Mouse (Mus musculus): ENCODE data around the gene Senp7. TPM values are rescaled to one million over a fixed set of nuclear protein-coding genes. Genes with fewer than 3 reads are reported as not detected.
"Not testable (repeated sequence)": the region's sequence is repeated elsewhere in the genome, so short reads cannot be mapped to it uniquely, and the experiment has no call there.

Senp7 gene
- polyA plus RNA-seq (2015; fragmentation: Nextera tagmentation; extraction: Ambion mirVana), result 41.0 and 41.4 TPM in 2 replicates

GRCm38 (mm10) chr16:56048038-56048437, at the start of gene Senp7:
TSS of gene Senp7 (plus strand) at chr16:56048338.
- H3K4me1 ChIP-seq (ENCODE audit: control insufficient read depth, insufficient read depth, low read depth, low read length), result not testable (repeated sequence)
- no CpG with 5 or more reads among the region's 4 CpGs for WGBS

GRCm38 (mm10) chr16:56006798-56007197, 41.3 kb upstream of the Senp7 start:
- H3K27me3 ChIP-seq (replicated peaks; ENCODE audit: control insufficient read depth, insufficient read depth, low read length), result no peaks in the 10 kb centered on the region
- no peak overlapping the region for H3K4me3 ChIP-seq (ENCODE audit: low read length)
- no peaks in the 10 kb centered on the region for H3K4me1 ChIP-seq (ENCODE audit: control insufficient read depth, insufficient read depth, low read depth, low read length)
- ATAC-seq, result no peak
- peaks cover 25% of the 10 kb centered on the region for H3K36me3 ChIP-seq (ENCODE audit: control insufficient read depth, insufficient read depth, low read length)
- no peak overlapping the region for H3K9ac ChIP-seq (ENCODE audit: low read depth, low read length)
- no peak overlapping the region for H3K4me2 ChIP-seq (ENCODE audit: low read length)
- no peaks in the 10 kb centered on the region for H3K9me3 ChIP-seq (ENCODE audit: control insufficient read depth, low read length)
- WGBS, result 96% methylated on average over 11 of the region's 11 CpGs
- no peak overlapping the region for H3K27ac ChIP-seq (ENCODE audit: low read depth, low read length)

More at GRCm38 (mm10) chr16:56048038-56048437, at the start of gene Senp7:
- H3K9me3 ChIP-seq (ENCODE audit: control insufficient read depth, low read length); H3K27me3 ChIP-seq (replicated peaks; ENCODE audit: control insufficient read depth, insufficient read depth, low read length); ATAC-seq; H3K27ac ChIP-seq (ENCODE audit: low read depth, low read length); H3K4me2 ChIP-seq (ENCODE audit: low read length); H3K4me3 ChIP-seq (ENCODE audit: low read length); H3K36me3 ChIP-seq (ENCODE audit: control insufficient read depth, insufficient read depth, low read length); H3K9ac ChIP-seq (ENCODE audit: low read depth, low read length): not testable (repeated sequence)

- ATAC-seq, result no peak
- no peak overlapping the region for H3K9ac ChIP-seq (ENCODE audit: low read depth, low read length)
- peaks cover 16% of the 10 kb centered on the region for H3K36me3 ChIP-seq (ENCODE audit: control insufficient read depth, insufficient read depth, low read length)
- H3K27me3 ChIP-seq (replicated peaks; ENCODE audit: control insufficient read depth, insufficient read depth, low read length), result no peaks in the 10 kb centered on the region
- no peak overlapping the region for H3K27ac ChIP-seq (ENCODE audit: low read depth, low read length)
- H3K4me1 ChIP-seq (ENCODE audit: control insufficient read depth, insufficient read depth, low read depth, low read length), result no peaks in the 10 kb centered on the region
- H3K4me3 ChIP-seq (ENCODE audit: low read length), result no peak overlapping the region
- H3K9me3 ChIP-seq (ENCODE audit: control insufficient read depth, low read length), result no peaks in the 10 kb centered on the region
- WGBS, result 100% methylated on average over 1 of the region's 1 CpGs
- H3K4me2 ChIP-seq (ENCODE audit: low read length), result no peak overlapping the region
These were observed 39.3 kb upstream of the Senp7 start for GRCm38 (mm10) chr16:56008862-56009261.

- Histone ChIP-seq H3K4me3 (ENCODE audit: low read length) (no peak overlapping the region), H3K27ac (ENCODE audit: low read depth, low read length) (no peak overlapping the region), H3K9me3 (ENCODE audit: control insufficient read depth, low read length) (no peaks in the 10 kb centered on the region; the same call in 1 of the 2 replicates), H3K9ac (ENCODE audit: low read depth, low read length) (no peak overlapping the region), H3K4me1 (ENCODE audit: control insufficient read depth, insufficient read depth, low read depth, low read length) (no peaks in the 10 kb centered on the region), H3K4me2 (ENCODE audit: low read length) (no peak overlapping the region), H3K36me3 (ENCODE audit: control insufficient read depth, insufficient read depth, low read length) (peaks cover 10% of the 10 kb centered on the region), H3K27me3 (replicated peaks; ENCODE audit: control insufficient read depth, insufficient read depth, low read length) (no peaks in the 10 kb centered on the region)
- 87% methylated on average over 10 of the region's 10 CpGs for WGBS
- peak; percentile 49 for ATAC-seq
These were observed 35.1 kb upstream of the Senp7 start for GRCm38 (mm10) chr16:56012789-56013743.

- Histone ChIP-seq H3K9me3 (ENCODE audit: control insufficient read depth, low read length) (no peaks in the 10 kb centered on the region; the same call in 1 of the 2 replicates), H3K4me2 (ENCODE audit: low read length) (no peak overlapping the region), H3K27ac (ENCODE audit: low read depth, low read length) (no peak overlapping the region), H3K36me3 (ENCODE audit: control insufficient read depth, insufficient read depth, low read length) (peaks cover 12% of the 10 kb centered on the region), H3K4me1 (ENCODE audit: control insufficient read depth, insufficient read depth, low read depth, low read length) (no peaks in the 10 kb centered on the region), H3K4me3 (ENCODE audit: low read length) (no peak overlapping the region), H3K9ac (ENCODE audit: low read depth, low read length) (no peak overlapping the region), H3K27me3 (replicated peaks; ENCODE audit: control insufficient read depth, insufficient read depth, low read length) (no peaks in the 10 kb centered on the region)
- 88% methylated on average over 7 of the region's 7 CpGs for WGBS
- ATAC-seq, result no peak
These were observed 34.1 kb upstream of the Senp7 start for GRCm38 (mm10) chr16:56014076-56014475.

GRCm38 (mm10) chr16:56019660-56020059, 28.5 kb upstream of the Senp7 start:
- WGBS, result 95% methylated on average over 7 of the region's 7 CpGs
- Histone ChIP-seq H3K4me2 (ENCODE audit: low read length) (no peak overlapping the region), H3K4me3 (ENCODE audit: low read length) (no peak overlapping the region), H3K27ac (ENCODE audit: low read depth, low read length) (no peak overlapping the region), H3K36me3 (ENCODE audit: control insufficient read depth, insufficient read depth, low read length) (peaks cover 19% of the 10 kb centered on the region), H3K9me3 (ENCODE audit: control insufficient read depth, low read length) (no peaks in the 10 kb centered on the region; the same call in 1 of the 2 replicates), H3K4me1 (ENCODE audit: control insufficient read depth, insufficient read depth, low read depth, low read length) (no peaks in the 10 kb centered on the region), H3K27me3 (replicated peaks; ENCODE audit: control insufficient read depth, insufficient read depth, low read length) (no peaks in the 10 kb centered on the region), H3K9ac (ENCODE audit: low read depth, low read length) (no peak overlapping the region)
- no peak for ATAC-seq

GRCm38 (mm10) chr16:56027854-56028629, 20.1 kb upstream of the Senp7 start:
- Histone ChIP-seq H3K9me3 (ENCODE audit: control insufficient read depth, low read length) (no peaks in the 10 kb centered on the region), H3K27ac (ENCODE audit: low read depth, low read length) (no peak overlapping the region), H3K27me3 (replicated peaks; ENCODE audit: control insufficient read depth, insufficient read depth, low read length) (no peaks in the 10 kb centered on the region), H3K4me2 (ENCODE audit: low read length) (peak overlapping the region; percentile 73), H3K4me1 (ENCODE audit: control insufficient read depth, insufficient read depth, low read depth, low read length) (peaks cover 16% of the 10 kb centered on the region), H3K36me3 (ENCODE audit: control insufficient read depth, insufficient read depth, low read length) (no peaks in the 10 kb centered on the region; the same call in 1 of the 2 replicates), H3K4me3 (ENCODE audit: low read length) (peak overlapping the region; percentile 85), H3K9ac (ENCODE audit: low read depth, low read length) (peak overlapping the region; percentile 89)
- 55% methylated on average over 12 of the region's 12 CpGs for WGBS
- ATAC-seq, result no peak

- peaks cover under 1% of the 10 kb centered on the region; the same call in 1 of the 2 replicates for H3K36me3 ChIP-seq (ENCODE audit: control insufficient read depth, insufficient read depth, low read length)
- peak; percentile 91 for ATAC-seq
- H3K4me1 ChIP-seq (ENCODE audit: control insufficient read depth, insufficient read depth, low read depth, low read length), result peaks cover 16% of the 10 kb centered on the region
- under 1% methylated on average over 56 of the region's 62 CpGs for WGBS
- H3K27me3 ChIP-seq (replicated peaks; ENCODE audit: control insufficient read depth, insufficient read depth, low read length), result no peaks in the 10 kb centered on the region
- H3K27ac ChIP-seq (ENCODE audit: low read depth, low read length), result peak overlapping the region; percentile 94
- peak overlapping the region; percentile 89 for H3K9ac ChIP-seq (ENCODE audit: low read depth, low read length)
- H3K4me2 ChIP-seq (ENCODE audit: low read length), result peak overlapping the region; percentile 73
- peak overlapping the region; percentile 85 for H3K4me3 ChIP-seq (ENCODE audit: low read length)
- no peaks in the 10 kb centered on the region for H3K9me3 ChIP-seq (ENCODE audit: control insufficient read depth, low read length)
These were observed 19.2 kb upstream of the Senp7 start for GRCm38 (mm10) chr16:56028722-56029551.
